Mouse (Mus musculus) embryo, embryonic 9.5 days (tissue): ENCODE results near the gene Cir1.

Experiments
- DNase-seq: peaks from one replicate; pipeline ENCODE4 v3.0.0-alpha.2; 2017; ENCODE audit errors: extremely low spot score

The Cir1 gene

DNA sequence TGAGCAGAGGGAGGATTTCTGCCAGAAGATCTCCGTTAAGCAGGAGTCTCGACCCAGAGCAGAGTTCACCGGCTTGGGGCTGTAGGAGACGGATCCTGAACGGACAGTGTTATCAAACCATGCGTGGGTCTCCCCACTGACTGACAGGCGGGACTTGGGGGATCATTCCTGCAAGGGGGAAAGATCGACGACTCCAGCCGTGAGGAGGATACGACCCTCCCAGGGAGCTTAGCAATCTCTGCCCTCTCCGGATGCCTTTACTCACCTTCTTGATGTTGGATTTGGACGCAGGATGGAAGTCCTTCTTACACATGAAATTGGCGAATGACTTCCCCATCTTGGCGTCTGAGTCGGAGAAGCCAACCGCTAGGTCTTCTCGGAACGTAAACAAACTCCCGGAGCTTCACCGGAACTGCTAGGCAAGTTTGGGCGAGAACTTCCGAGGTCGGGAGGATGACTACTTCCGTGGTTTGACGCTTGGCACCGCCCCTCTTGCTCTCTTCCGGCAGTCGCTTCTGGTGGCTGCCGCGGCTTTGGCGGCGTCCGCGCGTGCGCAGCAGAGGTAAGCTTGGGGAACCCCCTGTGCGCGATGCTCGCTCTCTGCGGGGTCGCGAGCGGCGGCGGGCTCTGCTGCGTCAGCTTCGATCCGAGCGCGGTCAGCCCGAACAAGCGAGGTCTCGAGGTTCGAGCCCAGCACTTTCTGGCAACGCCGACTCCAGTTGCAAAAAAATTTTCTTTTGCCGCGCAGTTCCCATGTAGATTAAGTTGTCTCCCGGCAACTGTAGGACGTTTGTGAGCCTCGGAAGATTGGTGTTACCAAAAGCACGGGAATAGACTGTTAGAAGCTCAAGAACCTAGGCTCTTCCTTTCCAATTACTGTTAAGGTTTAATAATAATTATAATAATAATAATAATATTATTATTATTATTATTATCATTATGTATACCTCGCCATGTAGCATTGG lies at the start of gene Cir1, which contains the start of gene Scrn3:
Gene Cir1 (minus strand): TSS at position 550 of the 965 bp plus-strand sequence.
Gene Scrn3 (plus strand): TSS at position 450 of the 965 bp plus-strand sequence.
- peak; percentile 93 for DNase-seq

DNA sequence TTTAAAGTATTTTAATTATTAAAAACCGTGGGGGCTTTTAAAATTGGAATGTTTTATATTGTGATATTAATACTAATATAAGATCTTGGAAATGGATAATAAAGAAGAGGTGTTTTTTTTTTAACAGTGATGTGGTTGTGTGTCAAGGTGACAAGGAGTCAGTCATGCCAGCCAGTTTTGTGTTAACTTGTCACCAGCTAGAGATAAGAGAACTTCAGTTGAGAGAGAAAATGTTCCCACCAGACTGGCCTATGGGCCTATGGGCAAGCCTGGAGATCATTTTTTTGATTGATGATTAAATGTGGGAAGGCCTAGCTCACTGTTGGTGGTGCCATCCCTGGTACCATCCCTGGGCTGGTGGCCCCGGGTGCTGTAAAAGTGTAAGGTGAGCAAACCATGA lies 48.0 kb upstream of the Cir1 start:
- no peak for DNase-seq

DNA sequence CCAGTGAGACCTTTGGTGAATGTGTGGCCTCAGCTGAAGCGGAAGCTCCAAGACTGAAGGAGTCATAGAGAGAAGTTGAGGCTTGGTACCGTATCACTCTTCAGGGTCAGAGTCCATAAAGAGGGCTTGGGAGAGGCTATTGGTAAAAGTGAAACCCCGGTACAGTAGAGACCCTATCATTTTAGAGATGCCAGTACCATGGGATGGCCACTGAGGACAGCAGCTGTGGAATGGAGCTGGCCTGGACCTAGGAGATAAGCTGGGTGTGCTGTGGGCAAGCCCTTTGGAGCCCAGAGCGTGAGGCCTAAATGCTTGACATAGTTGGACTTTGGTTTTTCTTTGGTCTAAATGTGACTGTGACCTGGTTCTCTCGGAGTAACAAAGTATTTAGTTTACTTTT lies 47.4 kb upstream of the Cir1 start:
- no peak for DNase-seq

DNA sequence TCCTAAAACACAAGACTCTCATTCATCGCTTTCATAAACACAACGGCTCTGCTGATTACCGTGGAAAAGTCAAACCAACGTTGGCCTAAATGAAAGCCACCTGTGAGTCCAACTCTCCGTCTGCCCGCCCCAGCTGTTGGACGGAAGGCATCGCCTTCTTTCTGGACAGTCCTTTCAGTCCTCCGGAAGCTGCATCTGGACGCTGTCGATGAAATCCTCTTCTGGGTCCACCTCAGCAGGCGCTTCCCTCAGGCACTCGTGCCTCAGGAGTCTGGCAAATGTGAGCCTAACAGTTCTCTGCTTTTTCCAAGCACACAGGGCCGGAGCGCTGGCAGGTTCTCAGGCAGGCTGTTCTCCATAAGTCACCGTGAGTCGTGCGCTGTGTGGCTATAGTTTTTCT lies 44.5 kb upstream of the Cir1 start:
- DNase-seq = peak; percentile 14

DNA sequence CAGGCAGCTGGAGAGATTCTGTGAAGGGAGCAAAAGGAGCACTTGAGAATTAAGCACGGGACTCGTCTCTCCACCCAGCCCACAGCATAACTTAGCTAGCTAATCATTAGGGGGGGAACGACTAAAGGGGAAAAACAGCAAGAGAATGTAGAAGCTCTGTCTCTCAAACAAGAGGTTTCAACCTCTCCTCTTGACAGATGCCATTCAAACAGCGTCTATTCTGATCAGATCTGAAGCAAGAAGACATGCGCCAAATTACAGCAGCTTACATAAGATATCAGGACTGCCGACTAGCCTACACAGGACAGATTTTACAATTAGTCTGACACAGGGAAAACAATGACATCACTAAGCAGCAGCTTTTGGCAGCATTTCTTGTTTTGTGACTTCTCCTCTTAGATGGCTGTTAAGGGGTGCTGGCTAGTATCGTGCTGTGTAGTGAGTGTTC lies 39.5 kb upstream of the Cir1 start:
- DNase-seq = no peak

DNA sequence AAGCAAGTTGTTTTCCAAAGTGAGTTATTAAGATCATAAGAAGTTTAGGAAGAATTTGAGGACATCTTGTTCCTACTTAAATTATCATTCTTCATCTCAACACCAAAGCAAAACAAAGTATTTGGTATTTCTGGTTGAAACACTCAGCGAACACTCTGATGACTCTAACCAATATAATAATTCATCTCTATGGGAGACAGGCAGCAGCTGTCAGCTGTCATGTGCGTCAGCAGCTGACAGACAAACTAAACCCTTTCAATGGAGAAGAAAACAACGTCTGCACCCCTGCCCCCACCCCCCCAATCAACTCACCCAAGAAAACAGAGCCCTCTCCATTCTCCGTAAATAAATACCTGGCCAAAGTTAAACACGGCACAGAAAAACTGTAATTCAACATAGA lies 39.0 kb upstream of the Cir1 start:
- no peak for DNase-seq

DNA sequence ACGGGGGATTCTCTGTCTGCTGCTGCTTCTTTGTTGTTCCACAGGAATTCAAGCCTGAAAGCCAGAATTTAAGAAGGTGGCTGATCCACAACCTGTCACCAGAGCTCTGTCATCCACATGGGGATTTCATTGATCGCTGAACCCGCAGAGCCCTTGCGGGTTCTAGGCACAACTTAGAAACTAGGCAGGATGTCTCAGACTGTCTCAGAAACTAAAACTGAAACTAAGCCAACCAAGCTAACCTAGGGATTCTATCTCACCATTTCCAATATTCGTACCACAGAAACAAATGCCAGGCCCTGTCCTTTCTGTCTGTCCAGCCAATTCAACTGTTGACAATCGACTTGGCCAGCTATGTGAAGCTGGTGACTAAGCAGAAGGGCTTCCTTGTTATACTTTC lies 35.7 kb upstream of the Cir1 start:
- no peak for DNase-seq

DNA sequence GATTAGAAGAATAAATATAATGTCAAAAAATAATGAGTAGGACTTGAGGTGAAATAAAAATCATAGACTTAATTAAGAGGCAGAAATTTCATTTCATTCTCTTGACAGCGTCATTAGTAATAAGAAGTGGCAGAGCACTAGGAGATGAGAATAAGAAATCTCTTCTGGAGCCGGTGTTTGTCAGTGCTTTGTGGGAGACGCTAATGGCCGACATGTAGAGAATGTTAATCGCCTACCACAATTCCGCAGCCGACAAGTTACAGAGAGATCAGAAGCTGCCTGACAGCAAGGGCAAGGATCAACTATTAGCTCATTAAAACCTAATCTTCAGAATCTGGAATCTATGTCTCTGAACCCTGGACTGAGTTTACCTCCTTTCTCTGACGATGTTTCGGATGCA lies 35.3 kb upstream of the Cir1 start:
- DNase-seq = no peak

DNA sequence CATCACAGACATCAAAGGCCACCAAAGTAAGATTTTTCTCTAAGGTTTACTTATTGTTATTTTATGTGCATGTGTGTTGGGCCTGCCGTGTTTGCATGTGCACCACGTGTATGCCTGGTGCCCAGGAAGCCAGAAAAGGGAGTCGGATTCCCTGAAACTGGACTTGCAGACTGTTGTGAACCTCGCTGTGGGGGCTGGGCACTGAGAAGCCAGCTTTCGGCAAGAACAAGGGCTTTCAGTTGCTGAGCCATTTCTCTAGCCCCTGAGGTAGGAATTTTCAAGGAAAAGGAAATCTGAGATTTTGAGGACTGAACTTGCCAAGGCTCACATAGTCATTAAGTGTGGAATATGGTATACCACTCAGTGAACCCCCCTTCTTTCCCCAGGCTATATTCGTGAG lies 34.6 kb upstream of the Cir1 start:
- DNase-seq = no peak

DNA sequence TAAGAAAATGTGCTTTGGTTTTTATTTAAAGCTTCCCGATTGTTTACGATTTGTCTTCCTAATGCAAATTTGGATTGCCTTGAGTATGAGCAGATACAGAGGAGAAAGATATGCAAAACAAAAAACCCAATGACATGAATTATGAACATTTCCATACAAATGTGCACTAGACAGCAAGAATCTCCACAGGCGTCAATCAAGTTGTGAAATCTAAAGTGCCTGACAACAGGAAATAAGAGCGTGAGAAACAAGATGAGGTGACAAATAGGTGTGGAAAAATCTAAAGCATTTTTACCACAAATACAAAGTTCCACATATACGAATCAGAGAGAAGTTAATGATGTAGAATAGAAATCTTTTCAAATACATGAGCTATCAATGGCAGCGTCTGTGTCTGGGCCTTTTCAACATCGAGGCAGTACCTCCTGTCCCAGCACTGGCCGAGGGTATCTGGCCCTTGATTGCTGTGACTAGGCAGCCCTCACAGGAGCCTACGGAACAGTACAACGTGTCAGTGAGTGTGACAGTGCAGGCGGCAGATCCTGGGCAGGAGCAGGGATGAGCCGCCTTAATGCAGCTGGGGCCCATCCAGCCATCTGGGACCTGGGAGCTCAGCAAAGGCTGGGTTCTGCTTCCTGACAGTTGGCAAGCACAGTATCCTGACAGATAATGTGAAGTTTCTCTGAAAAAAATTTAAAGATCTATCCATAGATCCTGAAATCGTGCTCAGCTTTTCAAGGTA lies 34.0 kb upstream of the Cir1 start:
- no peak for DNase-seq

DNA sequence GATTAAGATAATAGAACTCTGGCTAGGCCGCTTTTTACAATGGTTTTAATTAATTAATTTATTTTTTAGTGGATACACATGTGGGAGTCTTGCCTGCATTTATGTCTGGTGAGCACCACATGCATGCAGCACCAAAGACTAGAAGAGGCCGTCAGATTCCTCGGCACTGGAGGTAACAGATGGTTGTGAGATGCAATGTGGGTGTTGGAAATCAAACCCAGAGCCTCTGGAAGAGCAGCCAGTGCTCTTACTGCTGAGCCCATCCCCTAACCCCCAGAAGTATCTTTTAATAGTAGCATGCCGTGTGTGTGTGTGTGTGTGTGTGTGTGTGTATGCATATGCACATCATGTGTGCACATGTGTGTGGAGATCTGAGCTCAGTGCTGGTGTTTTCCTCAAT lies 32.7 kb upstream of the Cir1 start:
- no peak for DNase-seq

DNA sequence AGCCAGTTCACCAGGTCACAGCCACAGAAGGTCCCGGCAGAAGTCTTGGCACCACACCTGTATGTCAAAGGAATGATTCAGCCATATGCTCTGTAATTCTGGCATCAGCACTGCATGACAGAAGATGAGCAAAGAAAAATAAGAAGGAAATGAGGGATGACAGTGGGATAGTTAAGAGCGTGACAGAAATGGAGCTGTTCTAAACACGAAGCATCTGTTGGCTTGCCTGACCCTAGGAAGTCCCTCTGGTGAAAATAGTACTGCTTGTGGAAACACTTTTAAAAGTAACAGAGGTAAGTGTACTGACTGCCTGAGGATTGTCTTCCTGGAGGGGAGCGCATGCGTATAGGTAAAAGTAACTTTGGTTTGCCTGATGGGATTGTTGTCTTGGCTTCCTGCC lies 31.2 kb upstream of the Cir1 start:
- no peak for DNase-seq

DNA sequence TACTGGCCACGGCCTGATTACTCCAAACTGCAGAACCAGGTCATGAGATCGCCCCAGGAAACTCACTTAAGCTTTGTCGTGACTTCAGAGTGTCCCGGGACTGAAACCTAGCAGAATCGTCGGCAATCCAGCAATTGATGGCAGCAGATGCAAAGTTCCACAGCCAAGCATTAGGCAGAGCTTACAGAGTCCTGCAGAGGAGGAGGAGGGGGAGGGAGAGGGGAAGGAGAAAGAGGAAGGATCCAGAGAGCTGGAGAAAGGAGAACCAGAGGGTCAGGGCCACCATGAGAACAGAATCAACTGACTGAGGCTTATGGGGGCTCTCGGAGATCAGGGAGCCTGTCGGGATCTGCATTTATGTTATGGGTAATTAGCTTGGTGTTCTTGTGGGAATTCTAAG lies 25.9 kb upstream of the Cir1 start:
- no peak for DNase-seq

DNA sequence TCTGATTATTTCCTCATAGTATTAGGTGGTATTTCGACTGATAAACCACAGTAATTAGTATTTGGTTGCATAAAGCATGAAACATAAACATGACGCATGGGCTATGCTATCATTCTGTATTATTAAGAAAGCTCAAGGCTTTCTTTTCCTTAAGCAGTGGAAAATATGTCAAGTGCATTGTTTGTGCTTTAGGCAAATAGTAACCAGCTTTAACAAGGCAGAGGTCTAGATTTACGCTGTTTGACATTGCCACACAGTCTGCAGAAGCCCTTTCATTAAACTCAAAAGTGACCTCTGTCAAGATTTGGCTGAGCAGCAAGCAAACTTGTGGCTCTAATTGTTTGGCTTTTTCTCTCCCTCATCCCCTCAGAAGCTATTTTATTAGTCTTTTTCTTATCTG lies 23.4 kb upstream of the Cir1 start:
- DNase-seq = no peak

DNA sequence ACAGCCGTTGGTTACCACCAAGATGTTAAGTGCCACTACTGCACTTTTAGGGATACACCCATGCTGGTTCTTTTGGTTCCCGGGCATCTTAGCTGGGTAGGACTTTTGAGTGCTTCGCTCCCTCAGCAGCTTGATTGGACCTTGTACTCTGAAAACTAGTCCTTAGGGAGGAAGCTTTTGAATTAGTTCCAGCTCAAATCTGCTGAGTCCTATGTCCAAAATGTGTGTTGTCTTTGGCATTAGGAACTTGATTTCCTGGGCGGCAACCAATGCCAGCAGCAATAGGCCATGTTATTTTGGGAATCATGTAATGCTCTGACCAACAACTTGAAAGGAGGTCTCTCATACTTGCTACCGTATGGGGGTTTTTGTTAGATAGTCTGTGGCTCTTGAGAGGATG lies 13.4 kb upstream of the Cir1 start:
- DNase-seq = no peak

DNA sequence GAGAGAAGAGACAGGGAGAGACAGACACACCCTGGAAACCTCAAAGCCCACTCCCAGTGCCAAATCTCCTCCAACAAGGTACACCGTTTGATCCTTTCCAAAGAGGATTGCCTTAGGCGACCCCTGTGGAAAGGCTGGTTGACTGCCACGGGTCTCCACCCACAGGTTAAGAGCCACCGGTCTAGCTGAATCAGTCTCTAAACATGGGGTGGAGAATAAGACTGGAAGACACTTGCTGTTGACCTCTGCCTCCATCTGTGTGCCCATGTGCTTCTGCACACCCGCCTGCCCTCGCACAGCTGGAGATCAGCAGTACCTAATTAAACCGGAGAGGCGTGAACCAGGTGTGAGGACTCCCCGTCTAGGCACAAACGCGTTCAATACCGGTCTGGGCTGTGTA lies 10.5 kb upstream of the Cir1 start:
- no peak for DNase-seq

DNA sequence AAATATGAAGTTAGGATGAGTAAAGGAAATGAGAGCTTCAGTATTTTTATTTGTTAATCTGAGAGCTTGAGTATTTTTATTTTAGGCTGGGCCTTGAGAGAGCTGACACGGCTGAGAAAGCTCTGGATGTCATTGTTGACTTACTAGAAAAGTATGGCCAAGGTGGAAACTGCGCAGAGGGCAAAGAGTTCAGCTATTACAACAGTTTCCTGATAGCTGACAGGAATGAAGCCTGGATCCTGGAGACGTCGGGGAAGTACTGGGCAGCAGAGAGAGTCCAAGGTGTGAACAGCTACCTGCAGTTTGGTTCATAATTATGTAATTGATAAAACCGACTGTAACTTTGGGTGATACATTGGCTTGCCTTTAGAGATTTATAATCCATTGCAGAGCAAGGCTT lies 6.7 kb upstream of the Cir1 start:
- no peak for DNase-seq

DNA sequence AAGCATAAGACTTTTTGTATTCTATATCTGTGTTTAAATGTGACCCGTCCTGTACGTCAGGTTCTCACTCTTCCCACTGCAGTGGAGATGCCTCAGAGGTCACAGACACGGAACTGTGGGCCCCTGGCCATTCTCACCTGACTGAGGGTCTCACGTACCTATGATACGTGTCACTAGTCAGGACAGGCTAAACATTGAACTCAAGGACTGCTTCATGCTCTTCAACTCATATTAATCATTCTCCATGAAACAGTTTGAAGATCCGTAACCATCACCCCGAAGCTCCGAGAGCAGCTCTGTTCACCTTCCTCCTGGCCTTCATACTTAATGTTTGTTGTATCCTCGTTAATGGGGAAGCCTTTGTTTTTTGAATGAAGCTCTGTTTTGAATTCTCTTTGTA lies 4.9 kb upstream of the Cir1 start:
- DNase-seq = no peak

DNA sequence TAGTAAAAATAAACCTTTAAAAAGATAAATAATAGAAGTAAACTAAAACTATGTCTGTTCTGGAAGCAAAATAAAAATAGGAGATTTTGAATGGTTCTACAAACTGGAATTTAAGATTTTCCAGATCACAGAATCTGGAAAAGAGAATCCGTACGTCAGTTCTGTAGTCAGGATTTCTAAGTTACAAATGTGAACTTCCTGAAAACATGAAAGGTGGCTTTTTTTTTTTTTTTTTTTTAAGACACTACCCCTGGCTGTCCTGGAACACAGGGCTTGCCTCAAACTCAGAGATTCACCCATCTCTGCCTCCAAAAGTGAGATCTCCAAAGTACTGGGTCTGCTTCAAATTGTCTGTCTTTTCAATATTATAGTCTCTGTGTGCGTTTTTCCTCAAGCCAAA lies 1.8 kb upstream of the Cir1 start:
- DNase-seq = no peak

DNA sequence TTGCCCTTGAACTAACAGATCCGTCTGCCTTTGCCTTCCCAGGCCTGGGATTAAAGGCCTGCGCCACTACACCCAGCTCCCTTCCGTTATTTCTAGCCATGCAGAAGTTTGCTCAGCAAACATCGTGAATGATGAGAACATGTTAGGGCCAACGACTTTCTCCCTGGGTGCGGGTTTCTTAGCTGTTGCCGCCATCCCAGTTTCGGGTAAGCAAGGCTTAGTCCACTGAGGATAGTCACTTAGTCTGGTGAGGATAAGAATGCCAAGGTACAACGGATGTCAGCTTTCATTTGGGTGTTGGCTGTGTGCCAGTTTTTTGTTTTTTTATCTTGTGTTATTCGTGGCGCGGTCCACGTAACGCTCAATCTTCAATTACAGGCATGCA lies 608 bp upstream of the Cir1 start:
- DNase-seq = peak; percentile 24

DNA sequence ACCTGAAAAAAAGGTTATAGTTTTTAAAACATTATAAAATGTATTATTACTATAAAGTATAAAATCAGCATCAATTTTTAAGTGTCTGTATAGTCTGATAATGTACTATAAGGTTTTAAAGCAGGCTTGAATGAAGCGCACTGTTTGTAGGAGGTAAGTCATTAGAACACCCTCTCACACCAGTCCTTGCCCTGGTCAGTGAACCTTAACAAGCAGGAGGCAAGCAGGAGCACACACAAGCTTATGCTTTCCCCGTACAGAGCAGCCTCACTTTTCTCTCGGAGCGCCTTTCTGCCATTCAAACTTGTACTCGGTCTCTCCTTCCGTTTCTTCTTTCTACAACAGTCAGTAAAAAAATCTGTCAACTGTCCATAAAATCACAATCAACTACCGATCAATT lies 6.5 kb downstream of the Cir1 start:
- DNase-seq = no peak

DNA sequence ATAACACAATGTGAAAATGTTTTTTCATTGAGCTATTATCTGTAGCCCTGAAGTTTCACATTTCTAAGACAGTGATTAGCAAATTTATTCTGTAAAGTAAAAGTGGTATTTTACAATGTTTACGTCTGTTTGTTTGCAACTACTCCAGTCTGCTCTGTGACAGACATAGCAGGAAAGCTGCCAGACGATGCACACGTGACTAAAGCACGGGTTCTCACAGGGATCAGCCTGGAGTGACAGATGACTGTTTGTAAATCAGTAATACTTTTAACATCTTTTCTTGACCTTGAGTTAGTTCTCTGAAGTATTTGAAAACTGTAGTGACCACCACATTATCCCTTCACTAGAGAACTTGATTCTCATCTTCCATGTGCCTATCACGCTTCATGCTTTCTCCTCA lies 8.0 kb downstream of the Cir1 start:
- no peak for DNase-seq

DNA sequence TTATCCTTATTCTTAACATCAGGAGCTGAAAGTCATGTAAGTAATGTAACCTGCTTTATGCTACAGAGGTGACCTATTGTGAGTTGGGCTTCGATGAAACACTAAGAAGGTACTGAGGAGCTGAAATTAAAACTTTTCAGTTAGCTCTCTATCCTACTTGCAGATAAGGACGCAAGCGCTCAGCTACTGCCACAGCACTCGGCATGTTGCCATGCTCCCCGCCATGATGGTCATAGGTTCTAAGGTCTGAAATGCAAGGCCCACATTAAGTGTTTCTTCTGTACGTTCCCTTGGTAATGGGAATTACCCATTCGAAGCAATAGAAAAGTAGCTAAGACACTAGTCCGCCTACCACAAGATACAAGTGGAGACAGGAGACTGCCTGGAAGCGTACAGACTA lies 9.8 kb downstream of the Cir1 start:
- no peak for DNase-seq
